Mouse (Mus musculus) midbrain, embryonic 11.5 days (tissue): ENCODE data around the gene Prrc2a. TPM values are rescaled to one million over a fixed set of nuclear protein-coding genes. Genes with fewer than 3 reads are reported as not detected.
A peak's percentile ranks its signal among the peaks of the same experiment; 100 is the strongest.

Experiments
- ATAC-seq: fragments of 200-750 bp; cut with Nextera tagmentation; 2 replicates; pipeline ENCODE4 v1.8.0; 2017; ENCODE audit warnings: moderate TSS enrichment, moderate library complexity; ENCODE audit not compliant: low FRiP score
- DNase-seq: peaks from one replicate; pipeline ENCODE4 v3.0.0; 2015; ENCODE audit warnings: low spot score; ENCODE audit errors: missing footprints
- H3K27ac ChIP-seq: fragments of 300-500 bp; sonication (generic); 2 replicates; pipeline ENCODE4 v1.5.1; 2014; ENCODE audit warnings: low read depth, low read length
- H3K27me3 ChIP-seq: fragments of 300-500 bp; sonication (generic); 2 replicates; pipeline ENCODE4 v1.6.1; 2014; ENCODE audit warnings: mild to moderate bottlenecking, low read length, moderate library complexity, mixed read lengths; ENCODE audit not compliant: control insufficient read depth, insufficient read depth
- H3K36me3 ChIP-seq: fragments of 300-500 bp; sonication (generic); 2 replicates; pipeline ENCODE4 v1.6.1; 2014; ENCODE audit warnings: mild to moderate bottlenecking, low read length, moderate library complexity, mixed read lengths; ENCODE audit not compliant: control insufficient read depth, insufficient read depth
- H3K4me1 ChIP-seq: fragments of 300-500 bp; sonication (generic); 2 replicates; pipeline ENCODE4 v1.6.1; 2014; ENCODE audit warnings: low read length; ENCODE audit not compliant: control insufficient read depth, insufficient read depth
- H3K4me2 ChIP-seq: fragments of 300-500 bp; sonication (generic); 2 replicates; pipeline ENCODE4 v1.6.1; 2014; ENCODE audit warnings: mild to moderate bottlenecking, moderate library complexity
- H3K4me3 ChIP-seq: fragments of 300-500 bp; sonication (generic); 2 replicates; pipeline ENCODE4 v1.5.1; 2014; ENCODE audit warnings: low read depth, low read length
- H3K9ac ChIP-seq: fragments of 300-500 bp; sonication (generic); 2 replicates; pipeline ENCODE4 v1.6.1; 2014; ENCODE audit warnings: low read length
- H3K9me3 ChIP-seq: fragments of 300-500 bp; sonication (generic); 2 replicates; pipeline ENCODE4 v1.6.1; 2016; ENCODE audit warnings: low read length; ENCODE audit not compliant: control insufficient read depth
- WGBS: fragments of 180-500 bp; shearing (Covaris S2); extraction: QIAGEN DNeasy Blood & Tissue Kit; methylation state at CpG from one replicate; pipeline ENCODE4 v1.1.7; 2014; 5-methylcytosine and 5-hydroxymethylcytosine counted together
- polyA plus RNA-seq: library from polyadenylated mRNA; unstranded; fragments of >200 nt; fragmentation: Nextera tagmentation; extraction: Ambion mirVana; gene quantifications from 2 replicates; pipeline ENCODE4 v1.2.1, GENCODE M21; 2014

Prrc2a gene
- polyA plus RNA-seq, 1 experiment from 2014 or later: 153 TPM

- H3K4me3 ChIP-seq: no peak overlapping the region
- ATAC-seq (no peak), DNase-seq (no peak)
- H3K4me1 ChIP-seq: peaks cover 1% of the 10 kb centered on the region; the same call in 1 of the 2 replicates
- 80% methylated on average over 11 of the region's 11 CpGs for WGBS
- H3K27me3 ChIP-seq: peaks cover 6% of the 10 kb centered on the region
- H3K4me2 ChIP-seq: no peak overlapping the region
- H3K9ac ChIP-seq: no peak overlapping the region
- no peaks in the 10 kb centered on the region for H3K36me3 ChIP-seq
- H3K9me3 ChIP-seq: no peaks in the 10 kb centered on the region
- no peak overlapping the region for H3K27ac ChIP-seq
Measured at GRCm38 (mm10) chr17:35201128-35201527, 36.4 kb upstream of the Prrc2a start.

- WGBS: 91% methylated on average over 11 of the region's 11 CpGs
- ATAC-seq: no peak
- Histone ChIP-seq H3K4me3 (no peak overlapping the region), H3K27me3 (peaks cover 13% of the 10 kb centered on the region), H3K27ac (no peak overlapping the region), H3K4me2 (no peak overlapping the region), H3K9ac (no peak overlapping the region), H3K9me3 (no peaks in the 10 kb centered on the region), H3K36me3 (no peaks in the 10 kb centered on the region), H3K4me1 (peaks cover 4% of the 10 kb centered on the region; the same call in 1 of the 2 replicates)
- DNase-seq: no peak
Measured at GRCm38 (mm10) chr17:35200398-35200797, 35.7 kb upstream of the Prrc2a start.

- no peaks in the 10 kb centered on the region for H3K9me3 ChIP-seq
- H3K27me3 ChIP-seq: peaks cover 26% of the 10 kb centered on the region
- H3K36me3 ChIP-seq: no peaks in the 10 kb centered on the region
- ATAC-seq: no peak
- no peak overlapping the region for H3K9ac ChIP-seq
- no peak overlapping the region for H3K4me2 ChIP-seq
- no peak overlapping the region for H3K27ac ChIP-seq
- H3K4me3 ChIP-seq: no peak overlapping the region
- no peak for DNase-seq
- peaks cover 4% of the 10 kb centered on the region; the same call in 1 of the 2 replicates for H3K4me1 ChIP-seq
- WGBS: 38% methylated on average over 8 of the region's 8 CpGs
Measured at GRCm38 (mm10) chr17:35198946-35199345, 34.2 kb upstream of the Prrc2a start.

GRCm38 (mm10) chr17:35198029-35198428 lies 33.3 kb upstream of the Prrc2a start:
- Histone ChIP-seq H3K36me3 (no peaks in the 10 kb centered on the region), H3K9ac (no peak overlapping the region), H3K4me1 (peaks cover 4% of the 10 kb centered on the region; the same call in 1 of the 2 replicates), H3K4me2 (no peak overlapping the region), H3K9me3 (no peaks in the 10 kb centered on the region), H3K27me3 (peaks cover 26% of the 10 kb centered on the region), H3K4me3 (no peak overlapping the region), H3K27ac (no peak overlapping the region)
- ATAC-seq (no peak), DNase-seq (no peak)
- 69% methylated on average over 7 of the region's 7 CpGs for WGBS

- H3K4me3 ChIP-seq: no peak overlapping the region
- no peak for ATAC-seq
- DNase-seq: no peak
- no peak overlapping the region for H3K4me2 ChIP-seq
- 44% methylated on average over 5 of the region's 6 CpGs for WGBS
- no peak overlapping the region for H3K27ac ChIP-seq
- no peaks in the 10 kb centered on the region for H3K9me3 ChIP-seq
- H3K36me3 ChIP-seq: no peaks in the 10 kb centered on the region
- peaks cover 4% of the 10 kb centered on the region; the same call in 1 of the 2 replicates for H3K4me1 ChIP-seq
- peaks cover 26% of the 10 kb centered on the region for H3K27me3 ChIP-seq
- H3K9ac ChIP-seq: no peak overlapping the region
Measured at GRCm38 (mm10) chr17:35197126-35197525, 32.4 kb upstream of the Prrc2a start.

GRCm38 (mm10) chr17:35196321-35196641 lies 31.6 kb upstream of the Prrc2a start:
- Histone ChIP-seq H3K36me3 (no peaks in the 10 kb centered on the region), H3K9ac (no peak overlapping the region), H3K4me3 (peak overlapping the region; percentile 23), H3K27me3 (peaks cover 26% of the 10 kb centered on the region), H3K9me3 (no peaks in the 10 kb centered on the region), H3K4me2 (peak overlapping the region; percentile 40), H3K27ac (no peak overlapping the region), H3K4me1 (peaks cover 4% of the 10 kb centered on the region; the same call in 1 of the 2 replicates)
- no peak for ATAC-seq
- WGBS: 40% methylated on average over 9 of the region's 9 CpGs
- DNase-seq: no peak

- Histone ChIP-seq H3K27me3 (peaks cover 26% of the 10 kb centered on the region), H3K36me3 (no peaks in the 10 kb centered on the region), H3K9me3 (no peaks in the 10 kb centered on the region), H3K4me3 (peak overlapping the region; percentile 23), H3K27ac (no peak overlapping the region), H3K4me2 (peak overlapping the region; percentile 40), H3K4me1 (peaks cover 4% of the 10 kb centered on the region; the same call in 1 of the 2 replicates), H3K9ac (peak overlapping the region; percentile 10; the same call in 1 of the 2 replicates)
- DNase-seq (peak; percentile 98), ATAC-seq (peak; percentile 73)
- WGBS: 2% methylated on average over 66 of the region's 66 CpGs
Measured at GRCm38 (mm10) chr17:35195631-35196320, 31.1 kb upstream of the Prrc2a start.

- peaks cover 26% of the 10 kb centered on the region for H3K27me3 ChIP-seq
- no peak overlapping the region for H3K27ac ChIP-seq
- H3K9ac ChIP-seq: peak overlapping the region; percentile 10; the same call in 1 of the 2 replicates
- H3K4me2 ChIP-seq: peak overlapping the region; percentile 40
- no peaks in the 10 kb centered on the region for H3K36me3 ChIP-seq
- H3K9me3 ChIP-seq: no peaks in the 10 kb centered on the region
- H3K4me1 ChIP-seq: peaks cover 4% of the 10 kb centered on the region; the same call in 1 of the 2 replicates
- DNase-seq (peak; percentile 90), ATAC-seq (no peak)
- 45% methylated on average over 19 of the region's 19 CpGs for WGBS
- peak overlapping the region; percentile 23 for H3K4me3 ChIP-seq
Measured at GRCm38 (mm10) chr17:35194844-35195630, 30.3 kb upstream of the Prrc2a start.
